8 mouse cellular contexts compared by ENCODE assay signal in the genomic region with DNA sequence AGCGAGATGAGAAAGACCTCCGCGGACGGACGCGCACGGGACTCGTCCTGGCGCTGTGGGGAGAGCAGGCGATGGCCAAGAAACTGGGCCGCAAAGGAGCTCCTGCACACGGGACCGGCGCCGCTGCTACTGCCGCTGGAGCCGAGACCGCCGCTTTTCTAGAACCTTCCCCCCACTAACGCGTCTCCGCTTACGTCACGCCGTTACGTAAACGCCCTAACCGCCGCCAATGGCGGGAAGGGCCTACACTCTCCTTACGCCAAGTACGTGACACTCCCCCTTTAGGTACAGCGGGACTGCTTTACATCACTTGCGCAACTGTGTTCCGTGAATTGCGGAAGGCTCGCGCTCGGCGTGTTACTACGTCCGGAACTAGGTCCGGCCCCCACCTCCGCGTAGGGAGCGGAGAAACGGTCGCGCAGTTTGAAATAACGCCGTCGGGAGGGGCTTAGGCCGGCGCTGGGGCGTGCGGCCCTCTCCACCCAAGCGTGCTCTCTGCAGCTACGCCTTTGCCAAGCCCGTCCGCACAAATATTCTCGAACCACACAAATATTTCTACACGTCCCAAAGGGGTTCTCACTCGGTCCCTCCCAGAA. TPM values are rescaled to one million over a fixed set of nuclear protein-coding genes. Genes with fewer than 3 reads are reported as not detected.
DNase-seq lines count a peak whose midpoint lies in the region; ATAC-seq lines count a peak whose summit lies in the region.

Gene Hnrnpa2b1 (minus strand): TSS at position 180 of the 596 bp plus-strand sequence.

- H3K27me3 ChIP-seq in lung, embryonic 16.5 days (ENCODE audit: control insufficient read depth, insufficient read depth, low read depth, low read length): no peaks in the 10 kb centered on the region

- peak within 1 kb of the TSS; percentile 100 for H3K9ac ChIP-seq in lung, embryonic 16.5 days (ENCODE audit: low read length)

- peak within 1 kb of the TSS; percentile 98 for H3K27ac ChIP-seq in lung, embryonic 16.5 days (ENCODE audit: low read length)

- peak within 1 kb of the TSS; percentile 38 for H3K4me2 ChIP-seq in lung, embryonic 16.5 days (ENCODE audit: low read depth, low read length)

- H3K36me3 ChIP-seq in lung, embryonic 16.5 days (ENCODE audit: control insufficient read depth, insufficient read depth, low read length): peaks cover 29% of the 10 kb centered on the region

- peak; percentile 94 for DNase-seq in MEL-GATA-1-ER (ENCODE audit: extremely low read depth, low read depth)
- DNase-seq in cerebellum, adult 8-10 months: peak; percentile 100
- peak; percentile 100 for DNase-seq in forelimb bud, embryonic 11.5 days (ENCODE audit: low read depth, low spot score)
- peak; percentile 100 for DNase-seq in layer of hippocampus, adult 9-10 months (ENCODE audit: low spot score)
- DNase-seq in ovary, postnatal 10 days (ENCODE audit: low spot score): peak; percentile 99
- peak; percentile 97 to 99 for DNase-seq in thymus, postnatal 10 days (ENCODE audit: low spot score in 2 of 2)

- peak within 1 kb of the TSS; percentile 98 for H3K4me3 ChIP-seq in lung, embryonic 16.5 days (ENCODE audit: low read length)

- peaks cover 24% of the 10 kb centered on the region for H3K4me1 ChIP-seq in lung, embryonic 16.5 days (replicated peaks; ENCODE audit: control insufficient read depth, insufficient read depth, low read length)

- H3K9me3 ChIP-seq in lung, embryonic 16.5 days (ENCODE audit: control insufficient read depth, low read length): no peaks in the 10 kb centered on the region

- peak; percentile 77 to 80 for ATAC-seq in hematopoietic stem cell, adult 5-6 weeks (replicated peaks in 1 of 2; ENCODE audit: insufficient read depth in 1 of 2, low FRiP score in 2 of 2, low TSS enrichment in 1 of 2, low read depth in 1 of 2, poor library complexity in 2 of 2, severe bottlenecking in 2 of 2)
- peak; percentile 90 for ATAC-seq in lung, embryonic 16.5 days (ENCODE audit: low read depth)

- under 1% methylated on average over 63 of the region's 63 CpGs for WGBS in lung, embryonic 16.5 days

RNA-seq across cellular contexts. Expression of gene Hnrnpa2b1, which starts in this region (rescaled TPM):
- total RNA-seq in hematopoietic stem cell, adult 5-6 weeks (2017): 1,632 and 1,923 TPM in 2 replicates
- 1,726 and 1,925 TPM in 2 replicates for polyA plus RNA-seq in lung, embryonic 16.5 days (2015; fragmentation: Nextera tagmentation; extraction: Ambion mirVana)

Comparison
In these comparisons a context has a peak if more than half of its experiments do, and no peak if none do; other contexts are left out.
1. Peak in every context shown above with its lines: DNase-seq, ATAC-seq, H3K4me3 ChIP-seq and H3K27ac ChIP-seq.